Mouse (Mus musculus): Measurements from ENCODE around the gene Map7.

The Map7 gene

GRCm38 (mm10) chr10:20262896-20263295 lies 114.6 kb downstream of the Map7 start:
- TF ChIP-seq GATA4 (IDR thresholded peaks at IDR 0.05; ENCODE audit: insufficient replicate concordance, low read length), result no peak

- TF ChIP-seq GATA4 (IDR thresholded peaks at IDR 0.05; ENCODE audit: insufficient replicate concordance, low read length), result no peak
These were observed 116.2 kb downstream of the Map7 start for GRCm38 (mm10) chr10:20264479-20264878.

- TF ChIP-seq GATA4 (IDR thresholded peaks at IDR 0.05; ENCODE audit: insufficient replicate concordance, low read length), result no peak
These were observed 118.8 kb downstream of the Map7 start for GRCm38 (mm10) chr10:20267032-20267431.

GRCm38 (mm10) chr10:20268945-20269344 lies 120.7 kb downstream of the Map7 start:
- no peak for TF ChIP-seq GATA4 (IDR thresholded peaks at IDR 0.05; ENCODE audit: insufficient replicate concordance, low read length)

GRCm38 (mm10) chr10:20272380-20272779 lies 124.1 kb downstream of the Map7 start:
- no peak for TF ChIP-seq GATA4 (IDR thresholded peaks at IDR 0.05; ENCODE audit: insufficient replicate concordance, low read length)

- no peak for TF ChIP-seq GATA4 (IDR thresholded peaks at IDR 0.05; ENCODE audit: insufficient replicate concordance, low read length)
These were observed 125.0 kb downstream of the Map7 start for GRCm38 (mm10) chr10:20273278-20273677.

- TF ChIP-seq GATA4 (IDR thresholded peaks at IDR 0.05; ENCODE audit: insufficient replicate concordance, low read length), result no peak
These were observed 125.8 kb downstream of the Map7 start for GRCm38 (mm10) chr10:20274022-20274421.

GRCm38 (mm10) chr10:20281456-20281855 lies 133.2 kb downstream of the Map7 start:
- TF ChIP-seq GATA4 (IDR thresholded peaks at IDR 0.05; ENCODE audit: insufficient replicate concordance, low read length), result no peak

GRCm38 (mm10) chr10:20285289-20285975 lies 137.2 kb downstream of the Map7 start:
- no peak for TF ChIP-seq GATA4 (IDR thresholded peaks at IDR 0.05; ENCODE audit: insufficient replicate concordance, low read length)

GRCm38 (mm10) chr10:20285994-20286836 lies 137.9 kb downstream of the Map7 start:
- TF ChIP-seq GATA4 (IDR thresholded peaks at IDR 0.05; ENCODE audit: insufficient replicate concordance, low read length), result no peak

GRCm38 (mm10) chr10:20287369-20287768 lies 139.1 kb downstream of the Map7 start:
- no peak for TF ChIP-seq GATA4 (IDR thresholded peaks at IDR 0.05; ENCODE audit: insufficient replicate concordance, low read length)

GRCm38 (mm10) chr10:20290467-20290883 lies 142.2 kb downstream of the Map7 start:
- no peak for TF ChIP-seq GATA4 (IDR thresholded peaks at IDR 0.05; ENCODE audit: insufficient replicate concordance, low read length)

GRCm38 (mm10) chr10:20295961-20296360 lies 147.7 kb downstream of the Map7 start:
- TF ChIP-seq GATA4 (IDR thresholded peaks at IDR 0.05; ENCODE audit: insufficient replicate concordance, low read length), result no peak

- no peak for TF ChIP-seq GATA4 (IDR thresholded peaks at IDR 0.05; ENCODE audit: insufficient replicate concordance, low read length)
These were observed 150.1 kb downstream of the Map7 start for GRCm38 (mm10) chr10:20298152-20298920.

- TF ChIP-seq GATA4 (IDR thresholded peaks at IDR 0.05; ENCODE audit: insufficient replicate concordance, low read length), result no peak
These were observed 150.8 kb downstream of the Map7 start for GRCm38 (mm10) chr10:20299114-20299513.
